Mouse (Mus musculus) heart, adult 2 months (tissue): ENCODE measurements around the gene Ttc21a. TPM values are rescaled to one million over a fixed set of nuclear protein-coding genes. Genes with fewer than 3 reads are reported as not detected.

ENCODE experiments used
- DNase-seq, 2 experiments: peaks; one replicate each; pipeline ENCODE4 v3.0.0; 2021
- H3K27ac ChIP-seq: fragments of 200-600 bp; 2 replicates; pipeline ENCODE4 v1.8.1; 2022
- H3K27me3 ChIP-seq: fragments of 200-500 bp; 2 replicates; pipeline ENCODE4 v1.6.1; 2012; ENCODE audit warnings: mild to moderate bottlenecking, low read length, inconsistent platforms, mixed read lengths; ENCODE audit not compliant: control insufficient read depth, insufficient read depth
- H3K36me3 ChIP-seq: fragments of 200-500 bp; 2 replicates; pipeline ENCODE4 v1.6.1; 2012; ENCODE audit warnings: low read length, inconsistent platforms; ENCODE audit not compliant: control insufficient read depth, insufficient read depth
- H3K4me1 ChIP-seq: fragments of 200-500 bp; 2 replicates; pipeline ENCODE4 v1.6.1; 2011; ENCODE audit warnings: low read length; ENCODE audit not compliant: control insufficient read depth, insufficient read depth
- H3K4me3 ChIP-seq: fragments of 200-600 bp; 2 replicates; pipeline ENCODE4 v1.8.1; 2022
- H3K79me2 ChIP-seq: fragments of 200-500 bp; replicated peaks from 2 replicates; pipeline ENCODE4 v1.6.1; 2012; ENCODE audit warnings: mild to moderate bottlenecking, inconsistent platforms, low read length, moderate library complexity, mixed read lengths; ENCODE audit not compliant: control insufficient read depth, insufficient read depth
- H3K9ac ChIP-seq: fragments of 200-500 bp; 2 replicates; pipeline ENCODE4 v1.6.1; 2012; ENCODE audit warnings: low read depth, mild to moderate bottlenecking, control low read depth, inconsistent platforms, low read length, mixed read lengths
- CTCF ChIP-seq: fragments of 200-600 bp; IDR thresholded peaks from 2 replicates; pipeline ENCODE4 v1.8.1; 2022; ENCODE audit warnings: antibody characterized with exemption, mild to moderate bottlenecking, moderate library complexity
- EP300 ChIP-seq: fragments of 200-500 bp; IDR thresholded peaks from 2 replicates; pipeline ENCODE4 v1.6.1; 2011; ENCODE audit warnings: low read depth, low read length, control low read depth; ENCODE audit not compliant: insufficient read depth
- POLR2A ChIP-seq: fragments of 200-500 bp; IDR thresholded peaks from 2 replicates; pipeline ENCODE4 v1.6.1; 2011; ENCODE audit warnings: mild to moderate bottlenecking, low read depth, low read length, control low read depth; ENCODE audit not compliant: insufficient read depth
- WGBS: fragments of 180-500 bp; shearing (Covaris S2); methylation state at CpG from one replicate; pipeline ENCODE4 v1.1.7; 2018; 5-methylcytosine and 5-hydroxymethylcytosine counted together
- intact Hi-C: fragments of 180-260 bp; cut with DNase I; formaldehyde crosslinking; loops from one replicate; pipeline ENCODE4 v1.15.1; 2025
- long read RNA-seq: library from polyadenylated mRNA; stranded (forward); transcript quantifications from one replicate; pipeline ENCODE4 v2.0.0, GENCODE M21; 2021
- polyA plus RNA-seq: library from polyadenylated mRNA; depleted of rRNA; stranded (reverse); fragments of >200 nt; gene quantifications from 2 replicates; pipeline ENCODE4 v1.2.3, GENCODE M21; 2012; rRNA removed
- total RNA-seq, 2 experiments: library from RNA; stranded (reverse); gene quantifications; 2 replicates each; pipeline ENCODE4 v1.2.3; 2021

Ttc21a gene
- total RNA-seq = not detected
- polyA plus RNA-seq = 0.70 TPM in 1 of 2 replicates, not detected in the other
- long read RNA-seq, partial matches to known transcripts = 0 of 1 reads
- long read RNA-seq, other reads (novel, unspliced or antisense) = 1 of 1 reads

DNA sequence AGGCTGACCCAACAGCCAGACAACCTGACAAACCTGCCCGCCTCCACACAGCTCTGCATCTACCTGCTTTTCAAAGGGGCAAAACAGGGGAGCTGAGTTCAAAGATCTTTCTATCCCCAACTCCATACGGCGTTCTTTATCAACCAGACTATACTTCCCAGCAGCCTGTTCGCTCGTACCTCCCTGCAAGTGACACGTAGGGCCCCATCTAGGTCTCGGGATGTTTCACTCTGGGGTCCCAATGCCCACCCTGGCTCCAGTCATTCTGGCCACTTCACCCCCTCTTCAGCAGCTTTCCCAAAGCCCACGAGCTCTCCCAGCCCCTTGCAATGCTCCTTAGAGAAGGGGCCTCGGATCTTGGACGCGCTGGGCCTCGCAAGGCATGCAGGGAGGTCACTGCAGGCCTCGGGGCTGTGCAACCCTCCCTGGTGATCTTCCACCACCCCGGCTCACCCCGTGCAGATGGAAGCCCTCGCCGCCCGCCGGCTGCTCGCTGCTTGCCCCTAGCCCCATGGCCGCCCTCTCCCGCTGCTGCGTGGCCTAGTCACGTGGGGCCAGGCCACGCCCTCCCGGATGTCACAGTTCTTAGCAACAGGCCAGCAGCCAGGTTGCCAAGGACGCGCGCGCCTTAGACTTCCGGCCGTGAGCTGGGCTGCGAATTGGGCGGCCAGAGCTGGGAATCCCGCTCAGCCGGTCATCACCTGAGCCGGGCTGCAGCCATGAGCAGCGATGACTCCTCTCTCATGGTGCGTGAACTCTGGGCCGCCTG is at the start of gene Ttc21a, which contains the start of gene Gorasp1:
TSS of gene Ttc21a (plus strand) at position 602 of the 769 bp plus-strand sequence.
TSS of gene Gorasp1 (minus strand) at position 561 of the 769 bp plus-strand sequence.
- Histone ChIP-seq H3K4me3 (peak within 1 kb of the TSS; percentile 99), H3K4me1 (peaks cover 2% of the 10 kb centered on the region; the same call in 1 of the 2 replicates), H3K36me3 (no peaks in the 10 kb centered on the region), H3K27ac (peak within 1 kb of the TSS; percentile 84), H3K79me2 (no peaks in the 10 kb centered on the region), H3K9ac (peak within 1 kb of the TSS; percentile 70), H3K27me3 (no peaks in the 10 kb centered on the region)
- intact Hi-C loops = loop anchor here (1.0 kb wide), 1 partner anchor 43 kb away; the partner anchor contains the start of gene Wdr48
- DNase-seq = peak; percentile 94 to 98
- WGBS = 2% methylated on average over 40 of the region's 40 CpGs
- TF ChIP-seq POLR2A = peak; percentile 73
- TF ChIP-seq EP300 = no peak

DNA sequence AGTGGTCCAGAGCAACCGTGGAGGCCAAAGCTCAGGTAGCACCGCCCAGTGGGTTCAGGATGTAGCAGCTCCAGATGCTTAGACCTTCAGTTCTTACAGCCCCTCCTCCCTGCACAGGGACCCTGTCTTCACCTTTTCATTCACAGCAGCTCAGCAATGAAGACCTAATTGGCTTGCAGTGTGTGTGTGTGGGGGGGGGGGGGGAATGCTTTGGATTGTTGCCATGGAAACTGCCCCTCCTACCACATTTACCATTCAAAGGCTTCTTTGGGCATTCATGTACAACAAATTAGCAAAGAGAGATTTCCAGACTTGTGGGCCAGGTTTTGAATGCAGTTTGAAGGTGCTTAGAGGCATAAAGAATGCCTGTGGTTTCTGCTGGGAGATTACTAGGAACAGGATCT is 48.6 kb upstream of the Ttc21a start:
- Histone ChIP-seq H3K27ac (no peak overlapping the region), H3K36me3 (no peaks in the 10 kb centered on the region), H3K9ac (no peak overlapping the region), H3K27me3 (no peaks in the 10 kb centered on the region), H3K79me2 (no peaks in the 10 kb centered on the region), H3K4me3 (no peak overlapping the region), H3K4me1 (no peaks in the 10 kb centered on the region)
- intact Hi-C loops = no loop called here
- WGBS = 63% methylated on average over 2 of the region's 2 CpGs
- DNase-seq = no peak
- TF ChIP-seq CTCF = no peak
- TF ChIP-seq EP300 = no peak
- TF ChIP-seq POLR2A = no peak

DNA sequence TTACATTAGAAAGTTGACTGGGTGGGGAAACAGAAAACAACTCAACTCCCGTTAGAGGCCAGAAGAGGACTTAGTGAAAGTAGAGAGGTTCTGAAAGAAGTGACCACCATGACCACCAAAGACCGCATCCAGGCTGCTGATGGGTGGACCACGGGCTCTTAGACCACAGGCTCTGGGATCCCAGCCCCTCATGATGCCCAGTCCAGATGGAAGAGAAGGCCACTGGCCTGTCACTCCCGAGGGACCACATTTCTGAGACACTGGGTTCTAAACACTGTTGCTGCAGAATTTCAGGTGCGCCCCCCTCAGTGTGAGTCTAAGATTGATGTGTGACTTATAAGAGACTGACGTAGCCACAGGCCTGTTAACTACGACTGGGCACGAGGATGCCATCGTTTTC is 48.0 kb upstream of the Ttc21a start:
- Histone ChIP-seq H3K27me3 (no peaks in the 10 kb centered on the region), H3K79me2 (no peaks in the 10 kb centered on the region), H3K27ac (no peak overlapping the region), H3K4me3 (no peak overlapping the region), H3K9ac (no peak overlapping the region), H3K4me1 (no peaks in the 10 kb centered on the region; the same call in 1 of the 2 replicates), H3K36me3 (no peaks in the 10 kb centered on the region)
- TF ChIP-seq CTCF (no peak), POLR2A (no peak), EP300 (no peak)
- intact Hi-C loops = no loop called here
- WGBS = 86% methylated on average over 9 of the region's 9 CpGs
- no peak for DNase-seq

DNA sequence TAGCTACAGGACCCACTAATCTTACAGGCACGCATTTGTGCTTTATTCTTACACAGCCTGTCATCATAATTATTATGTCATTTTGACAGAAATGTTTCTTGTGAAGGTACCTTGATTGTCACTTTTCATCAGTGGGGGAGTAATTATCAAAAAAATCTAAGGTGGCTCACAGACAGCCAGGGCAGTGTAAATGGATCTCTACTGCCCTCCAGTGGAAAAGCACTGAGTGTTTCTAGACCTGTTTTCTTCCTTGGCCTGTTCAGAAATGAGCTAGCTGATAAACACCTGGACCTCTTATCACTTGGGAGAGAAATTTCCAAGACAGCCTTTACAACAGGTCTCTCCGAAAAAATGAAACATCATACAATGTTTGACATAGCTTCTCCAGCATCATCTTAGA is 46.7 kb upstream of the Ttc21a start:
- Histone ChIP-seq H3K27me3 (no peaks in the 10 kb centered on the region), H3K9ac (no peak overlapping the region), H3K27ac (no peak overlapping the region), H3K4me3 (no peak overlapping the region), H3K79me2 (0 out of 2 replicates have a peak, but pooled peaks cover 2% of the 10 kb centered on the region), H3K36me3 (no peaks in the 10 kb centered on the region), H3K4me1 (peaks cover 2% of the 10 kb centered on the region)
- no peak for TF ChIP-seq POLR2A
- TF ChIP-seq CTCF = peak; percentile 82
- TF ChIP-seq EP300 = no peak
- intact Hi-C loops = loop anchor here (10.0 kb wide), 2 partner anchors 246 to 426 kb away; no protein-coding TSS in a partner anchor
- 56% methylated on average over 2 of the region's 2 CpGs for WGBS
- DNase-seq = no peak

DNA sequence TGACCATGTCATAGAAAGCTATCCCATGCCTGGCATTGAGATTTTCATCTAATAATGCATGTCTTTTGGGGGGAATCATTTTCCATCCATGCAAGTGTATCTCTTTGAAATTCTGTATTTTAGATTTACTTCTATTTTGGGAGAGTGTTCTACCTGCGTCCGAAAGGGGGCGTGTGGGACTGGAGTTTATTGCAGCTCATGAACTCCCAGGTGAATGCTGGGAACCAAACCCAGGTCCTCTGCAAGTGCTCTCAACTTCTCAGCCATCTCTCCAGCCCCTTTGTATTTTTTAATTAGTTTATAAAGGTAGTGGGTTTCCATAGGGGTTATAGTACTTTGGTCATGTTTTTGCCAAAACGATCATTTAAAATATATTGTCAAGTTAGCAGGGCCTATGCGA is 43.5 kb upstream of the Ttc21a start:
- 84% methylated on average over 5 of the region's 5 CpGs for WGBS
- no peak overlapping the region for H3K9ac ChIP-seq
- peaks cover 6% of the 10 kb centered on the region for H3K79me2 ChIP-seq
- no peak overlapping the region for H3K27ac ChIP-seq
- no peaks in the 10 kb centered on the region for H3K36me3 ChIP-seq
- no peaks in the 10 kb centered on the region for H3K27me3 ChIP-seq
- peaks cover 2% of the 10 kb centered on the region for H3K4me1 ChIP-seq
- intact Hi-C loops = loop anchor here (1.0 to 10.0 kb wide), 3 partner anchors 43 to 429 kb away; partner anchors contain the start of genes Gorasp1 and Ttc21a
- TF ChIP-seq POLR2A = no peak
- TF ChIP-seq EP300 = no peak
- no peak for TF ChIP-seq CTCF
- no peak for DNase-seq
- H3K4me3 ChIP-seq = no peak overlapping the region

DNA sequence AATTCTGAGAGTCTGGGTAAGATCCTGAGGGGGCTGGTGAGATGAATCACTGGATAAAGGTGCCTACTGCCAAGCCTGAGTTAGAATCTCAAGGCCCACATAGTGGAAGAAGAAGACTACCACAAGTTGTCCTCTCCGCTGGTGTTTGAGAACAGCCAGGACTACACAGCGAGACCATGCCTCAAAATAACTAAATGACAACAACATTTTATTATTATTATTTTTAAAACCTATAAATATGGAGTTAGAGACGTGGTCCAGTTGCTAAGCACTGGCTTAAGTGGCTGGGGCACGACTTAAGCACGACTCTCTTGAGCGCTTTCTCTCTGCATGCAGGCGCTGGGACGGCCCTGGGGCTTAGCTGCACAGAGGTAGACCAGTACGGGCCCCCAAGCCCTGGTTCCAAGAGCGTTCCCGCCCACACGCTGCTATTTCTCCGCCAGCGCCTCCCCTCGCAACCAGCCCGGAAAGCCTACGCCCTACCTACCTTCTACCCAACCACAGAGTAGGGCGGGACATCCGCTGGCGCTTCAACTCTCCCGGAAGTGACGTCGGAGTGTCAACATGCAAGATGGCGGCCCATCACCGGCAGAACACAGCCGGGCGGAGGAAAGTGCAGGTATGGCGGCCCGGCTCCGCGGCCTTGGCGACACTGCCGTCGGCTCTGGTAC is 42.9 kb upstream of the Ttc21a start, which contains the start of gene Wdr48:
TSS of gene Wdr48 (plus strand) at position 540 of the 671 bp plus-strand sequence.
- Histone ChIP-seq H3K4me3 (peak within 1 kb of the TSS; percentile 95), H3K36me3 (no peaks in the 10 kb centered on the region), H3K27ac (peak within 1 kb of the TSS; percentile 84), H3K4me1 (peaks cover 2% of the 10 kb centered on the region), H3K9ac (peak within 1 kb of the TSS; percentile 78), H3K27me3 (no peaks in the 10 kb centered on the region), H3K79me2 (peaks cover 6% of the 10 kb centered on the region)
- no peak for TF ChIP-seq CTCF
- 0 out of 2 replicates have a peak, but pooled peaks have one; percentile 24 for TF ChIP-seq EP300
- peak; percentile 74 for TF ChIP-seq POLR2A
- peak; percentile 95 to 97 for DNase-seq
- intact Hi-C loops = loop anchor here (1.0 to 10.0 kb wide), 3 partner anchors 43 to 430 kb away; partner anchors contain the start of genes Gorasp1 and Ttc21a
- 3% methylated on average over 34 of the region's 34 CpGs for WGBS
